In the genomic region with DNA sequence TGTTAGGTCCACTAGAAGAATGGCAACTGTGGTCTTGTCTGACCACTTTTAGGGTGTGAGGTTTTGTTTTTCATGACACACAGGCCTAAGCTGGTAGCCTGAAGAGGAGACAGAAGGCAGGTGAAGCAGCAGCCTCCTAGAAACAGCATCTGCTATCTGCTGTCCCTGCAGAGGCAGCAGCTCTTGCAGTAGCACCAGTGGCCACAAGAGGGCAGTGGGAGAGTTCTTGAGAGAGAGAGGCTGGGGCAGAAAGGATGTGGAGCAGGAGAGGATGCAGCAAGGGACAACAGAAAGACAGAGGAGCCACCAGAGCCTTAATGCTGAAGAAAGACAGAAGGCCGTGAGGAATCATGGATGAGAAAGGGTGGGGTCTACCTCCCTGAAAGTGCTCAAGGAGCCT, we compare ENCODE assay signal across 9 mouse cellular contexts.
DNase-seq lines count a peak whose midpoint lies in the region; ATAC-seq and TF ChIP-seq lines count a peak whose summit lies in the region.
"Had no signal": no experiment of that assay in that cellular context is flagged by ENCODE, and none has a peak within 500 bp of the region (broad histone marks: within the 10 kb centered on the region; RNA-seq: fewer than 3 reads in every experiment).

No protein-coding gene starts in this region.

- TF ChIP-seq CTCF in C2C12 (IDR thresholded peaks at IDR 0.05; ENCODE audit: control insufficient read depth, insufficient read depth, insufficient read length) (peak; percentile 9), Patski (IDR thresholded peaks at IDR 0.05) (peak; percentile 79)
- peak; percentile 88 for TF ChIP-seq CTCF in layer of hippocampus, adult 2 months (conservative IDR thresholded peaks at IDR 0.05)

- no peaks in the 10 kb centered on the region for H3K79me3 ChIP-seq in C2C12 (ENCODE audit: low read depth)

- no peaks in the 10 kb centered on the region for H3K36me3 ChIP-seq in C2C12 (ENCODE audit: control insufficient read depth, insufficient read depth)
- H3K36me3 ChIP-seq: heart, embryonic 15.5 days had no signal

- H3K27ac ChIP-seq in layer of hippocampus, adult 2 months = no peak overlapping the region
- H3K27ac ChIP-seq: heart, embryonic 15.5 days had no signal

- no peaks in the 10 kb centered on the region for H3K27me3 ChIP-seq in C2C12 (ENCODE audit: control insufficient read depth, insufficient read depth, insufficient read length)
- H3K27me3 ChIP-seq in Patski = peaks cover 30% of the 10 kb centered on the region
- H3K27me3 ChIP-seq: heart, embryonic 15.5 days had no signal

- H3K4me3 ChIP-seq in C2C12 (ENCODE audit: insufficient read depth, poor library complexity, severe bottlenecking) = no peak overlapping the region
- no peak overlapping the region for H3K4me3 ChIP-seq in layer of hippocampus, adult 2 months
- H3K4me3 ChIP-seq: heart, embryonic 15.5 days had no signal

- CTCF ChIA-PET in Patski (lab: Charles Lee) = interaction anchor here (0.9 kb wide), 1 partner anchor 10 kb away, joined by 3 read pairs; no protein-coding TSS in a partner anchor

- no peaks in the 10 kb centered on the region for H3K79me2 ChIP-seq in C2C12 (ENCODE audit: control insufficient read depth, insufficient read depth)

- no peak overlapping the region for H3ac ChIP-seq in C2C12 (ENCODE audit: control insufficient read depth, insufficient read length, low read depth)

- peak; percentile 57 for ATAC-seq in Patski

- DNase-seq in Patski (ENCODE audit: low read depth, low spot score) = peak; percentile 1
- peak; percentile 77 to 90 for DNase-seq in cerebellum, postnatal 14 days
- DNase-seq in gastrocnemius, postnatal 14 days = peak; percentile 58
- DNase-seq in layer of hippocampus, adult 2 months (ENCODE audit: low spot score in 2 of 2) = peak; percentile 61 to 80
- DNase-seq in lung, postnatal 10 days = peak; percentile 70
- DNase-seq in right cerebral cortex, postnatal 36 days (ENCODE audit: low spot score in 2 of 2) = peak; percentile 28 to 56
- DNase-seq in urinary bladder, postnatal 4 days (ENCODE audit: low spot score in 2 of 2) = peak; percentile 23 to 77

- intact Hi-C loops in gastrocnemius, postnatal 14 days (cut with DNase I; ENCODE audit: low total_unique reads) = no loop called here

- POLR2A ChIA-PET in Patski (lab: Charles Lee) = no interaction called here

- in situ Hi-C loops in Patski (cut with MboI; ENCODE audit: low pct_unique_long_range_greater_than_20kb) = no loop called here

TF ChIP-seq in C2C12, 6 proteins besides CTCF, POLR2A, EP300 and RAD21:
- TF ChIP-seq CEBPB (IDR thresholded peaks at IDR 0.05; ENCODE audit: low read depth) (no peak), MYOG (IDR thresholded peaks at IDR 0.05; ENCODE audit: control insufficient read depth, extremely low read depth, insufficient read length) (no peak), MAX (IDR thresholded peaks at IDR 0.05) (no peak), USF1 (IDR thresholded peaks at IDR 0.05; ENCODE audit: low read depth) (no peak), FOSL1 (IDR thresholded peaks at IDR 0.05; ENCODE audit: insufficient read depth, low read length, poor library complexity, severe bottlenecking) (no peak), MYOD1 (IDR thresholded peaks at IDR 0.05; ENCODE audit: control insufficient read depth, insufficient read length, low read depth) (no peak)

Comparison
In these comparisons a context has a peak if more than half of its experiments do, and no peak if none do; other contexts are left out.
1. CTCF ChIP-seq: peak in every context shown above with its lines; median percentile 88 in layer of hippocampus, adult 2 months; 79 in Patski; 9 in C2C12.
2. DNase-seq: peak in every context shown above with its lines; median percentile 84 in cerebellum, postnatal 14 days; 70 in layer of hippocampus, adult 2 months; 70 in lung, postnatal 10 days; 58 in gastrocnemius, postnatal 14 days; 50 in urinary bladder, postnatal 4 days; 42 in right cerebral cortex, postnatal 36 days; 1 in Patski.